ENCODE assay signal across 27 mouse cellular contexts in the genomic region with DNA sequence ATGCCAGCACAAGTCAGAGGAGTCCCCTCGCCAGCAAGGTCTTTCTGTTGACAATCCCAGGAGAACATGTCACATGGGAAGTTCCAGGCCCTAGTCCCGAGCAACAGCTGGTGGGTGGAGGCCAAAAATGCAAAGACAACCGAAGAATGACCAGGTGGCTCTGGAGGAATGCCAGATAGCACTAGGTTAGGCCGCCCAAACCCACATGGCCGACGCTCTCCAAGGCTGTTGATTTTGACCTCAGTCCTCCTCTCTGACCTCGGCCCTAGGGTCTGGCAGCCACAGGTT.
DNase-seq lines count a peak whose midpoint lies in the region; ATAC-seq lines count a peak whose summit lies in the region.
"Had no signal": no experiment of that assay in that cellular context is flagged by ENCODE, and none has a peak within 500 bp of the region (broad histone marks: within the 10 kb centered on the region; RNA-seq: fewer than 3 reads in every experiment).

No protein-coding gene starts in this region.

- no peak overlapping the region for H3K4me3 ChIP-seq in embryonic facial prominence, embryonic 12.5 days
- no peak overlapping the region for H3K4me3 ChIP-seq in embryonic facial prominence, embryonic 10.5 days
- H3K4me3 ChIP-seq in heart, embryonic 11.5 days (ENCODE audit: low read depth, low read length) = no peak overlapping the region
- H3K4me3 ChIP-seq in embryonic facial prominence, embryonic 15.5 days (replicated peaks) = no peak overlapping the region
- H3K4me3 ChIP-seq: heart, embryonic 15.5 days; intestine, embryonic 15.5 days; limb, embryonic 12.5 days; lung, embryonic 15.5 days; neural tube, embryonic 12.5 days had no signal

- H3K27me3 ChIP-seq in embryonic facial prominence, embryonic 12.5 days = no peaks in the 10 kb centered on the region
- H3K27me3 ChIP-seq in embryonic facial prominence, embryonic 10.5 days (replicated peaks; ENCODE audit: low read depth, poor library complexity, severe bottlenecking) = no peaks in the 10 kb centered on the region
- no peaks in the 10 kb centered on the region for H3K27me3 ChIP-seq in heart, embryonic 11.5 days (ENCODE audit: control insufficient read depth, insufficient read depth, low read length)
- no peaks in the 10 kb centered on the region for H3K27me3 ChIP-seq in embryonic facial prominence, embryonic 15.5 days
- H3K27me3 ChIP-seq: heart, embryonic 15.5 days; intestine, embryonic 15.5 days; limb, embryonic 12.5 days; lung, embryonic 15.5 days; neural tube, embryonic 12.5 days had no signal

- no peak for DNase-seq in embryonic facial prominence, embryonic 10.5 days (ENCODE audit: low spot score)
- peak; percentile 80 for DNase-seq in heart, adult 11 months
- DNase-seq in left cerebral cortex, postnatal 4 days = peak; percentile 57
- no peak for DNase-seq in left cerebral cortex, postnatal 10 days (ENCODE audit: extremely low spot score in 1 of 2, low spot score in 2 of 2)
- no peak for DNase-seq in ovary, postnatal 14 days (ENCODE audit: low spot score)
- DNase-seq: adrenal gland, postnatal 25 days; cerebellum, adult 2 months; embryo, embryonic 11 days; gastrocnemius, postnatal 10 days; kidney, adult 2 months; kidney, postnatal 36 days; layer of hippocampus, postnatal 36 days; right cerebral cortex, postnatal 4 days; thymus, adult 18-20 months; thymus, postnatal 25 days had no signal

- H3K36me3 ChIP-seq in embryonic facial prominence, embryonic 12.5 days = no peaks in the 10 kb centered on the region
- no peaks in the 10 kb centered on the region for H3K36me3 ChIP-seq in embryonic facial prominence, embryonic 10.5 days (replicated peaks)
- H3K36me3 ChIP-seq in heart, embryonic 11.5 days (ENCODE audit: control insufficient read depth, insufficient read depth, low read length) = no peaks in the 10 kb centered on the region
- H3K36me3 ChIP-seq in embryonic facial prominence, embryonic 15.5 days = no peaks in the 10 kb centered on the region
- H3K36me3 ChIP-seq: heart, embryonic 15.5 days; intestine, embryonic 15.5 days; limb, embryonic 12.5 days; lung, embryonic 15.5 days; neural tube, embryonic 12.5 days had no signal

- 0 out of 2 replicates have a peak overlapping the region, but pooled peaks have one; percentile 12 for H3K27ac ChIP-seq in embryonic facial prominence, embryonic 12.5 days
- H3K27ac ChIP-seq in embryonic facial prominence, embryonic 10.5 days (replicated peaks) = no peak overlapping the region
- H3K27ac ChIP-seq in heart, embryonic 11.5 days (ENCODE audit: low read depth, low read length) = no peak overlapping the region
- peak overlapping the region; percentile 72 for H3K27ac ChIP-seq in embryonic facial prominence, embryonic 15.5 days (replicated peaks)
- H3K27ac ChIP-seq: heart, embryonic 15.5 days; intestine, embryonic 15.5 days; lung, embryonic 15.5 days; neural tube, embryonic 12.5 days; stomach, postnatal 0 days had no signal

- no peak overlapping the region for H3K4me2 ChIP-seq in embryonic facial prominence, embryonic 12.5 days (replicated peaks)
- H3K4me2 ChIP-seq in heart, embryonic 11.5 days = no peak overlapping the region
- no peak overlapping the region for H3K4me2 ChIP-seq in embryonic facial prominence, embryonic 15.5 days (replicated peaks)
- H3K4me2 ChIP-seq: heart, embryonic 15.5 days; intestine, embryonic 15.5 days; limb, embryonic 12.5 days; liver, embryonic 11.5 days; lung, embryonic 15.5 days; midbrain, embryonic 11.5 days; neural tube, embryonic 12.5 days had no signal

- WGBS in embryonic facial prominence, embryonic 12.5 days = 79% methylated on average over 7 of the region's 7 CpGs
- 84% methylated on average over 7 of the region's 7 CpGs for WGBS in embryonic facial prominence, embryonic 10.5 days
- WGBS in heart, embryonic 11.5 days (ENCODE audit: insufficient replicate concordance) = 70% methylated on average over 7 of the region's 7 CpGs
- WGBS in embryonic facial prominence, embryonic 15.5 days = 63% methylated on average over 7 of the region's 7 CpGs

- intact Hi-C loops in left cerebral cortex, postnatal 4 days (cut with DNase I) = no loop called here
- intact Hi-C loops in left cerebral cortex, postnatal 10 days (cut with DNase I) = no loop called here

- ATAC-seq in embryonic facial prominence, embryonic 12.5 days (ENCODE audit: insufficient number of reproducible peaks, insufficient read depth, low FRiP score, low TSS enrichment) = no peak
- ATAC-seq in heart, embryonic 11.5 days (replicated peaks; ENCODE audit: insufficient number of reproducible peaks, low FRiP score, low TSS enrichment) = no peak
- no peak for ATAC-seq in embryonic facial prominence, embryonic 15.5 days (ENCODE audit: insufficient number of reproducible peaks, low FRiP score, low TSS enrichment, low read depth)
- ATAC-seq: intestine, embryonic 15.5 days; midbrain, embryonic 16.5 days had no signal

- no peaks in the 10 kb centered on the region for H3K9me3 ChIP-seq in embryonic facial prominence, embryonic 12.5 days
- peaks cover 6% of the 10 kb centered on the region; the same call in 1 of the 2 replicates for H3K9me3 ChIP-seq in embryonic facial prominence, embryonic 10.5 days
- no peaks in the 10 kb centered on the region for H3K9me3 ChIP-seq in heart, embryonic 11.5 days (replicated peaks; ENCODE audit: control insufficient read depth, low read length)
- H3K9me3 ChIP-seq in embryonic facial prominence, embryonic 15.5 days (replicated peaks) = no peaks in the 10 kb centered on the region
- H3K9me3 ChIP-seq: heart, embryonic 15.5 days; intestine, embryonic 15.5 days; lung, embryonic 15.5 days; neural tube, embryonic 12.5 days had no signal

- no peak overlapping the region for H3K9ac ChIP-seq in embryonic facial prominence, embryonic 12.5 days
- H3K9ac ChIP-seq in heart, embryonic 11.5 days (ENCODE audit: low read depth, low read length) = no peak overlapping the region
- H3K9ac ChIP-seq in embryonic facial prominence, embryonic 15.5 days = no peak overlapping the region
- H3K9ac ChIP-seq: heart, embryonic 15.5 days; intestine, embryonic 15.5 days; limb, embryonic 12.5 days; lung, embryonic 15.5 days; neural tube, embryonic 12.5 days had no signal

- no peaks in the 10 kb centered on the region; the same call in 1 of the 2 replicates for H3K4me1 ChIP-seq in embryonic facial prominence, embryonic 12.5 days
- 0 out of 2 replicates have a peak, but pooled peaks cover 5% of the 10 kb centered on the region for H3K4me1 ChIP-seq in embryonic facial prominence, embryonic 10.5 days
- H3K4me1 ChIP-seq in heart, embryonic 11.5 days (ENCODE audit: control insufficient read depth, insufficient read depth, low read length) = no peaks in the 10 kb centered on the region
- H3K4me1 ChIP-seq in embryonic facial prominence, embryonic 15.5 days = peaks cover 18% of the 10 kb centered on the region
- H3K4me1 ChIP-seq: heart, embryonic 15.5 days; intestine, embryonic 15.5 days; lung, embryonic 15.5 days; neural tube, embryonic 12.5 days had no signal

Comparison
In these comparisons a context has a peak if more than half of its experiments do, and no peak if none do; other contexts are left out.
1. H3K27ac ChIP-seq: peak in embryonic facial prominence, embryonic 12.5 days (single experiment) and embryonic facial prominence, embryonic 15.5 days (single experiment); none in embryonic facial prominence, embryonic 10.5 days (single experiment) and heart, embryonic 11.5 days (single experiment).
2. DNase-seq: peak in heart, adult 11 months (single experiment) and left cerebral cortex, postnatal 4 days (single experiment); none in embryonic facial prominence, embryonic 10.5 days (single experiment), left cerebral cortex, postnatal 10 days (0 of 2) and ovary, postnatal 14 days (single experiment).